Mouse (Mus musculus): Measurements from ENCODE around the gene Vps8.

GRCm38 (mm10) chr16:21405224-21405969 is 17.5 kb upstream of the Vps8 start:
- TF ChIP-seq CTCF (conservative IDR thresholded peaks at IDR 0.05; ENCODE audit: insufficient read depth, insufficient read length, low read depth, low read length) (no peak), POLR2A (IDR thresholded peaks at IDR 0.05; ENCODE audit: low read depth, low read length) (no peak)
